Mouse (Mus musculus) frontal cortex, postnatal 25 days (tissue): ENCODE measurements at regions not wholly inside any gene's neighbourhood (a gene's known extent, or its start where the extent isn't known, plus 50 kb on each side); places are given as distances from the start of the nearest gene placed in this dataset.

ENCODE experiments used
- DNase-seq, 2 experiments: peaks; one replicate each; pipeline ENCODE4 v3.0.0; 2022; ENCODE audit warnings: low spot score in 2 of 2

DNA sequence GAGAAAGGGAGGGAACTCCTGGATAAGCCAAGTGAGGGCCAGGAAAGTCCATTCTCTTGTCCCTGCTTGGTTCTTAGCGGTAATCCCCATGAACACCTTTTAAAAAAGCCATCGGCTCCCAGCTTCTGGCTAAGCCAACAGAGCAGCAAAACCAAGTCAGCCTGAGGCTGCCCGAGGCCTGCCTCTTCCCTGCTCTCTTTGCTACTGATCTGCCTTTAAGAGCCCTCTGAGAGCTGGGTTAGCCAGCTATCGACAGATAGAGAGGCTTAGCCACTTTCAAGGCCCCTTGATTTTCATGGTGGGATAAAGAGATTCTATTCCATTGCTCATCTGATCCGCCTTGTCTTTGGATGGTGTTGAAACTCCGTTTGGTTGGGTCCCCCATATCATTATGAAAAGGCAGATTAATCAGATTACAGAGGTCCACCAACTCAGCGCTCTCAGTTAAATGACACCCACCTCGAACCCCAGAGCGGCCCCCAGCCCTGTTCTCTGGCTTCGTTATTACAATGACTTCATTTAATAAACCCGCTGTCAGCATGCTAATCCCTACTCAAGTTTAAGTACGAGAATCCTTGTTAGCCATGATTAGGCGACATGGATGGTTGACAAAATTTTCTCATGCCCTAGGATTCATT, 66.1 kb downstream of the Slc4a3 start:
- DNase-seq: no peak

DNA sequence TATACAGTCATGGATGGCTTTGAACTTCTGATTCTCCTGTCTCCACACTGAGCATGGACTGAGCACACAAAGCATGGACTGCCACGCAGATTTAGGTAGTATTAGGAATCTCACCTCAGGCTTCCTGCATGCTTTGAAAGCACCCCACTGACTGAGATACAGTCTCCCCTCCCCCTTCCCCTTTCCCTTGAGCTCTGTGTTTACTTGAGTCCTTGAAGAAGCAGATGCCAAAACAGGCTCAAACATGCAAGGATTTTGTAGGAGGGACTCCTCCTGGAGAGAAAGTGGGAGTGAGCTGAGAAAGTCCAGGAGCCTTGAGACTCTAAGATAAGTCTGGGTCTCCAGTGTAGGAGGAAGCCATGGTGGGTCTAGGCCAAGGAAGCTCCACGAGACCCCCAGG, 67.1 kb downstream of the Slc4a3 start:
- DNase-seq: no peak

DNA sequence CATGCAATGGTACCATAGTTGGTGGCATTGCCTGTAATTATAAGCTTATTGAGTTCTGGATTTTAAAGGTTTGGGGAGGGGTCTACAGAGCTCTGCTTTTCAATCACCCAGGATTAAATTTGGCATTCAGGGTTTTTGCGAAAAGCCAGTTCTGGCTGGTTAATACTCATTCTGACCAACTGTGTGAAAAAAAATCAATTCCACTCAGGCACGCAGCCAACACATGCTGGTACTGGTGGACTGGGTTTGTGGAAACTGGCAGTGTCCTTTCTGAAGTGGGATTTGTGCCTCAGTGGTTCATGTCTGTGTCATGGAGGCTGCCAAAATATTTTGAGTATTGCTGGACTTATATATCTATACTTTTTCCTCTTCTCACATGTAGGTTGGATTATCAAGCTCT, 70.9 kb downstream of the Slc4a3 start:
- DNase-seq: no peak

DNA sequence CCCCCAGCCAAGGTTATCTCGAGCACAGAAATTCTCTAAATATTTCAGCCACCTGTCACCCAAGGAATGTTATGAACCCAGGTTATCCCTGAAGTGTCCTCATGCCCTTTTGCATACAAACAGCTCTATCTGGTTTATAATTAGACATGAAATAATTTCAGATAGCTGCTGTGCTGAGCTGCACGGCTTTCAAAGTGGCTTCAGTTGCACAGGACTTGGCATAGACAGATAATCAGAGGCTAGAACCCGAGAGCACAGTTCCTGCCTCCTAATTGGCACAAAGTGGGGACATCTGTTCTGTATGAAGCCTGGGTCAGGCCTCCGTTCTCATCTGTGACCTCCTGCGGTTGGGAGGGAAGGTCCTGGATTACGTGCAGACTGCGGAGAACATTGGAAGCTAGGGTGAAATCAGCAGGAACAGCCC, 72.3 kb downstream of the Slc4a3 start:
- DNase-seq: no peak

DNA sequence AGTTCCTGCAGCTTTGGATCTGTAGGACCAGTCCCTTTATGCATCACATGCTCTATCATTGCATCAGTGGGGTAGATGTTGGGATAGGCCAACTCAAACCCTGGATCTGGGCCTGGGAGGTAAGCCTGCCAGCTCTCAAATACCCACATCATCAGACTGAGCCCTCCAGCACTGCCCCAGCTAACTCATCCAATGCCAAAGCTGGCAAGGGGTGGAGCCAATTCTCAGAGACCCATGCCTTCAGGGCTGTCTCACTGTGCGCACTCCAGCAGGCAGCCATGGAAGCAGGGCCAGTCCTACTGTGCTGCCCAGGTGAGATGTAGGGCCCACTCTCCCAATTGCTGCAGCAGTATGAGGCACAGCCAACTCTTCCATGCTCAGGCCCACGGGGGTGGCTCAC, 84.2 kb downstream of the Slc4a3 start:
- no peak for DNase-seq

DNA sequence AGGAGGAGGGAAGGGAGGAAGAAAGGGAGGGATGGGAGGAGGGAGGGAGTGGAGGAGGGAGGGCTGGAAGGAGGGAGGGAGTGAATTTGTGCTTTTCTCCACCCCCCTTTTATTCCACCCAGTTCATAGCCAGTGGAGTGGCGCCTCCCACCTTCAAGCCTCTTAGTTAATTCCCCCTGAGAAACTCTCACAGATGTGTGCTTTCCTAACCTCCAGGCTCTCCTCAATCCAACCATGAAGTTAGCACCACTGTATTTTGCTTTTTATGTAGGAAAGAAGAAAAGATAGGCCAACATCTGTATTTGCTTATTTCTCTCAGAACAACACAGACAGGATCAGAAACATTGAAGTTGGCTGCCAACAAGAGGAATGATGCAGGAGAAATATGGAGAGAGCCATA, 85.7 kb downstream of the Slc4a3 start:
- no peak for DNase-seq

DNA sequence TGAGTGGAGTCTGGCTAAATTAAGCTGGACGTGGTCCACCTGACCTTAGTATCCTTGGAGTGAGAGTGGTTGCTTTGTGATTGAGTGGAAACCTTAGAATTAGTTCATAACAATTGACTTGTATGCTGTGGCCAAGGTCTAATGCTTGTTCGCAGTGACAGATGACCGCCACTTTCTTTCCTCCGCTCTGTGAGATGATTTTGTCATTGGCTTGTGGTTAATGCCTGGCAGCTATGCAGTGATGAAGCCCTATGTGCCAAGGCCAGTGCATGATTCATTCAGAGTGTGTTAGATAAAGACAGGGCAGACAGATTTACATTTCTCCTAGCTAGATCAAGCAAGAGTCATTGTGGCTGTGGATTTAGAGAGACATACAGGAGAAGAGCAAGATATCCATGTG, 89.5 kb downstream of the Slc4a3 start:
- DNase-seq: no peak

DNA sequence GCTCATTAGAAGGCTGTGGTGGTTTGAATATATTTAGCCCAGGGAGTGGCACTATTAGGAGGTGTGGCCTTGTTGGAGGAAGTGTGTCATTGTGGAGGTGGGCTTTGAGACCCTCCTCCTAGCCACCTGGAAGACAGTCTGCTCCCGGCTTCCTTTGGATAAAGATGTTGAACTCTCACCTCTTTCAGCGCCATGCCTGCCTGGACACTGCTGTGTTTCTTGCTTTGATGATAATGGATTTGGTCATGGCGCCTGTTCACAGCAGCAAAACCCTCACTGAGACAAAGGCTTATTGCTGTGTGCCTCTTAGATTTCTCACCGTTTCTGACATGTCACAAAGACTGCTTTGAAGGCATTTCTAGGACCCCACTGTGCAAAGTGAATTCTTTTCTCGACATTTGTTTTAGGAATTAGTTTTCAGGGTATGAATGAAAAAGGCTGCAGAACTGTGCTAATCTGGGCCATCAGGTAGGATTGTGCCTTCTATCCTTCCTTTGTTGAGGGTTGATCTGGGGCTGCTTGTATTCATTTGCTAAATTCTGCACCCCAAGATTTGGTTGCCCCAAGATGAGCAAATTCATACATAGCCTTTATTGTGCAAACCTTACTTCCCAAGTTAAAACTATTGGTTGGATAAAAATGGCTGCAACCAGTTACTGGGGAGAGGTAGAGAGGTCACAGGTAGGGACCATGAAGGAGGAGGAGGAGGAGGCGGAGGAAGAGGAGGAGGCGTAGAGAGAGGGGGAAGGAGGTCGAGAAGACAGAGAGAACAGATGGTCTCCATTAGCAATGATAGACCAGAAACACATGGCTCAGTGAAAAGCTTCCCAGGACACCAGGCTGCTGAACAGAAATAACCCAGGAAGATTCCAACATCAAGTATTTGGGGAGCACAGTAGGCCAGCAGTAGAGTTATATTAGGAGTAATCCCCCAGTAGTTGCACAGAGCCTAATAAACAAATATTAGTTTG, 93.2 kb downstream of the Slc4a3 start:
- DNase-seq: no peak

DNA sequence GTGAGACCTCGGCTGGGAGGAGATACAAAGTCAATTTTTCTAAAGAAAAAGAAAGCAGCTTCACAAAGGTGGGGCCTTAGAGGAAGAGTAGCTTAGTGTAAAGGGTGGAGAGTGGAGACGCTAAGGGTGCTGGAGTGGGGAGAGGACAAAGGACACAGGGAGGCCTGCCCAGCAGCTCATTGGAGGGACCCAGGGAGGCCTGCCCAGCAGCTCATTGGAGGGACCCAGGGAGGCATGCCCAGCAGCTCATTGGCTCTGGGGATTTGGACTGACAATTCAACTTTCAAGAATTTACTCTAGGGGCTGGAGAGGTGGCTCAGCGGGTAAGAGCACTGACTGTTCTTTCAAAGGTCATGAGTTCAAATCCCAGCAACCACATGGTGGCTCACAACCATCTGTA, 96.4 kb downstream of the Slc4a3 start:
- no peak for DNase-seq

DNA sequence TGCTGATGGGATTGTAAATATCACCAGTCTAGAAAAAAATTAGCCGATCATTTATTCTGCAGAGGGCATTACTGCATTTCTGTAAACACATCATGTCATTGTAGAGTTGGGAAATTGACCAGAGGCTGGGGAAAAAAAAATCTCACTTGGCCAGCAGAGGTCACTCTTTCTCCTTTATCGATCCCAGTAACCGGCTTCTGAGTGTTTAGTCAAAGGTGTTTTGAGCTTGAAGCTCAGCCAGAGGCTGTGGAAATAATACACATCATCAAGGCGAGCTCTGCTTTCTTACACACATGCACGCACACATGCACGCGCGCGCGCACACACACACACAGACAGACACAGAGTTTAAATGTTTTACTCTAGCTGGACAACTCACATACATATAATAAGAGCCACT, 106.5 kb downstream of the Slc4a3 start:
- DNase-seq: peak; percentile 70 to 71

DNA sequence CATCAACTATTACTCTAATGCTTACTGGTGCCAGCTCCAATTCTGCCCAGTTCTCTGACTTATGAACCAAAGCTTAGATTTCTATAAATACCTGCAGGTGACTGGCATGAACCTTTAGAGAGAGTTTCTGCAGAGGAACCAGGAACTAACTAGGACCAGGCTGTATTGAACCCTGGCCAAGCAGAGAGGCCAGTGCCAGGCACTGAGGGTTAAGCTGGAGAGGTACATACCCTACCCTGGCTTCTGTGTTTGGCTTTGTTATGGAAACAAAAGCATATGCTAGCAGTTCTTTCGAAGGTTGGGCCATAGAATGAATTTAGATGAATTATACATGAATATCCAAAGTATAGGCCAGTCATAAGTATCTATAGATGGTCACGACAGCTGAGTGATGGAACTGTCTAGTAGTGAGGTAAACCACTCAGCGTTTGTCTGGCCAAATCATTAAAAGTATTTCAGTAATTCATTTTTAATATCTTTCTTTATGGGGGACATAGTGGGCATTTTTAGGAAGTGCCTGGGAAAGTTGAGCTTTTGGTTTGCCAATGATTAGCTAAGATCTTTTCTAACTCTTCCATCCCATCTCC, 107.0 kb downstream of the Slc4a3 start:
- DNase-seq: no peak

DNA sequence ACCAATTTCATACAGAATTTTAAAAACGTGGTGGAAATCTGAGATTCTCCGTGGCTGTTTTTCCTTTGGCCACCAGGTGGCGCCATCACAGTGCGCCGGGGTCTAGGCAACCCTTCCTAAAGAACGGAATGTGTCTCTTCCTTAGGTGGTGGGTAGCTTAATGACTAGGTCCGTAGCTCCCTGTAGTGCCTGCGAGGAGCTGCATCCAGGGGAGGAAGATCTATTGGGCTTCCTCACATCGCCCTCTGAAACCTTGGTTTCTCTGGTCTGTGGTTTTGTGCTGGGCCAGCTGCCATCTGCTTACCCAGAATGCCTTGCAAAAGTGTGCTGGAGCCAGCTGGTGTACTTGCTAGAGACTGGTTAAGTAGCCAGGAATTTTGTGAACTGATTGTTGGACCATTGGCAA, 107.6 kb downstream of the Slc4a3 start:
- peak; percentile 63 to 64 for DNase-seq

DNA sequence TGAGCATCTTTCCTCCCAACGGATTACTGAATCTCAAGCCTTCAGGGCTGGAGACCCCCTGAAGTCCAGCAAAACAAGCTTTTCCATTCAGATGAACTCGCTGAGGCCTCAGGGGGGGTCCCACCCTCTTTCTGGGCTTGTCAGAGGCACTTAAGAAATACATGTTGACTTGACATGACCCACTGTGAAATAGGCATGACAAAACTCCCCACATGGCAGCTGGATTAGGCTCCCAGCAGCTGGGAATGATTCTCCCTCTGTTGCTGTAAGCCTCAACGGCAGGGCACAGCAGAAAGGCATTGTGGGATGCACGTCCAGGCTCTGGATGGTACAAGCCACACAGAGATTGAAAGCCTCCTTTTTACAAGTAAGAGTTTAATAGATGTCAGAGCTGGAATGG, 110.5 kb downstream of the Slc4a3 start:
- DNase-seq: no peak

DNA sequence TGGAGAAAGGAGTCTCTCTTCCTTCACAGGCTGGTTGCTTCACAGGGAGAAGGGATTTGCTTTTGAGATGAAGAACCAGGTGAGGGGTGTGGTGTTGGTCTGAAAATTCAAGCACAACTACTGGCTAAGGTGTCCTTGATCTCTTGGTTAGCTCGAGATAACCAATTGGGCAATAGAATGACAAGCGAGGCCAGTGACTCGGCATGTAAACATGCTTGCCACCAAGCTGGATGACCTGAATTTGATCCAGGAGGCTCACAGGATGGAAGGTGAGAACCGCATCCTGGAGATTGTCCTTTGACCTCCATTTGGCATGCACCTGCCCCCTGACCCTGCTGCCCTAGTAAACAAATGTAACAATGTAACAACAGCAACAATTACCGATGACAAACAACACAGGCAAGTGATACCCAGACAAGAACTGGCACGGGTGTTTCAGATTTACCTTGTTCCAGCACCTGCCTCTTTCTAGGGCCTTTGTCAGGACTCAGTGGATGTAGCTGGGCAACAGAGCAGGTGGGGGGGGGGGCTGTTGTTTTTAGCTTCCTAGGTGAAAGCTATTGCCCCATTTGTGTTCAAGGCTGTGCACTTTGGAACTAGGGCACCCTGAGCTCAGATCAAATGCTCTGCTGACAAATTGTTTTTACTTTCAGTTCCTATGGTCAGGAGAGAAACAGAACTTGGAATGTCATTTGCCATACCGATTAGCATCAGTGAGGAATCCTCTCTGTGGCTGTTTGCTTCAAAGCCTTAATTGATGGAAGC, 114.5 kb downstream of the Slc4a3 start:
- no peak for DNase-seq

DNA sequence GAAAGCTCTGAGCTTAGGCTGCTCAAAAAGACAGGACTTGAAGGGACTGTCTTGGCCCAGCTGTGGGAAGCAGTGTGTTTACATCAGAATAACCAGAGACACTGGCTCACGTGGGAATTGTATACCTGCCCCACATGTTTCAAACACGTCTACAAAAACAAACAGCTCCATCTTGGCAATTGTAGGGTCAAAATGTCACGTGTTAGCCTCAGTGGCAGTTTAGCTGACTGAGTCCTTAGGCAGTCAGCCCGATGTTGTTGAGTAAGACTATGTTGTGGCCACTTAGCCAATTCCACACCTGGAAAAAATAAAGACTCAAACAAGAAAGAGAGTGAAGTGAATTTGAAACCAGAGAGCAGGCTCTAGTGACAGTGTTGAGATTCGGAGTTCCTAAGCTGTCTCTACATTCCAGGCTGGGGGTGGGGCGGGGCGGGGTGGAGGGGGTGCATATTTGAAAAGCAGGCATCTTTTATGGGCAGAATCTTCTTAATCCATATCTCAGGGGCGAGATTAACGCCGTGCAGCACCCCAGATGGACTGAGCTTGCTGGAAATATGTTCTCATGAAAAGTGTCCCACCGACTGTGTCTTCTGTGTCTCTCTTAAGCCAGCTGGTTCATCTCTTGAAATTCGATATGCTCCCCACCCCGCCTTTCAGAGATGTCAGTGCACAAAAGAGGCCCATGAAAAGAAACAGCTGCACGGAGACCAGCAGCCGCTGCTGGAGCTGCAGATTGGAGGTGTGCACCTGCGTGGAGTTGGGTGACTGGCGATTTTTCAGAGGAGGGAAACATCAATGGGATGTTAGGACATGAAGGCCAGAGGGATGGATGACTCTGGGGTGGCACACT, 116.3 kb downstream of the Slc4a3 start:
- no peak for DNase-seq

DNA sequence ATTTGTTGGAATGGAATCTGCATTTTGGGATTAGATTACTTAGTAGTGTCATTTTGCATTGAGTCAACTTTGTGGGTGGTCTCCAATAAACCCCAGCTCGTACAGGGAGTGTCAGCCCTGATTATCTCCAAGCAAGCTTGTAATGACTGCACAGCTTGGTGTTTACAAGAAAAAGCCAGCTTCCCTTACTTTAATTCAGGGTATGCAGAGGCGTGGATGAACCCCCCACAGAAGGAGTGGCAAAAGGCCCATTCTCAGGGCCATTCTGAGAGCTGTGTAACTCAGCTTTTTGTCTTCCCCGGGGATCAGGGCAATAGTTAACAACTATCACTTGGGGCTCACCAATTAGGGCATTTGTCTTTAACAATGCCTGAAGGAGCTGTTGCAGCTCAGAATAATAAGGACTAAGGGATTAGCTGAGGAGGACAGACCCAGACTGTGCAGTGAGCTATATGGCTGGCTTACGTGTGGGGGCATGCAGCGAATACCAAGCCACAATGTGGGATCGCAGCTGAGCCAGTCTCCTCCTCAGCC, 121.7 kb downstream of the Slc4a3 start:
- no peak for DNase-seq

DNA sequence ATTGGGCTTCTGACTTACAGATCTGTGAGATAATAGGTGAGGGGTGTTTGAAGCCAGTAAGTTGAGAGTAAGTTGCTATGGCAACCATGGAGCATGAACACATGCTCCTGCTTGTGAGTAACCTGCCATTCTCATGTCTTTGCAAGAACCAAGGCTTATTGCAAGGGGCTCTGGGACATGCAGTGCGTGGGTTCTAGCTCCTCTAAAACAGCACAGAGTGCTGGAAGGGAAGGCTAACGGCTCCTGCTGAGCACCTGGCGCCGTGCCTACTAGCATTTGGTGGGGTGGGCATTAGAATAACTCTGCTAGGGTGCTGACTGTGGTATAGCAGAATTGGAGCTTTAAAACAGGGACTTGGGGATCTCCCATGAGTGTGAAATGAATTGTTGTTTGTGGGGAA, 130.2 kb downstream of the Slc4a3 start:
- DNase-seq: no peak

DNA sequence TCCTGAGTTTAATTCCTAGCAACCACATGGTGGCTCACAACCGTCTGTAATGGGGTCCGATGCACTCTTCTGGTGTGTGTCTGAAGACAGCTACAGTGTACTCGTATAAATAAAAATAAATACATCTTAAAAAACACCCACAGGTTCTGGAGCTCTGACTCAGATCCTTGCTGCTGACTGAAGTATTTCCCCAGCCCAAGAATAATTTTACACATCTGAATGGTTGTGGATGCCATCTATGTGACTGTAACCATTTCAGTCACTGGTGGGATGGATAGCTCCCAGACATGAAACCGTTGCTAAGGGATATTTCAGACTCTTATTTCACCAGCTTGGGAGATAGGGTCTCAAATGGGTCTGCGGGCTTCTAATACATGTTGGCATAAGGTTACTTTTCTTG, 131.6 kb downstream of the Slc4a3 start:
- no peak for DNase-seq

DNA sequence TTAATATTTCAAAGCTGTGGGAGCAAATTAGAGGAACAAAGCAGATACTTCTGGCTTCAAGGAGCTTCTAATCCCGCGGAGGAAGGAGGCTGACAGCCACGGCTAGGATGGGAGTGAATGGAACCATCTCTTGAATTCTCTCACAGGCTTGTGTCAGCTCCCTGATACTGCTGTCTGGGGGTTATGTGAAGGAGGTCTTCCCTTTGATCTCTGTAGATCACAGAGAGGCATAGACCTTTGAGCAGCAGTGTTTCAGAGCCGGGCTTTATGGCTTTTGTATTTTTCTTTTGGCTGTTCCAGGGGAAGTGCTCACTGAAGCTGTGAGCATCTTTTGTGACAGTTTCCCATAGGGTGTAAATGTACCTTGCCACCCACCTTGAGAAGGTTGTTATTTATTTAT, 132.2 kb downstream of the Slc4a3 start:
- DNase-seq: no peak

DNA sequence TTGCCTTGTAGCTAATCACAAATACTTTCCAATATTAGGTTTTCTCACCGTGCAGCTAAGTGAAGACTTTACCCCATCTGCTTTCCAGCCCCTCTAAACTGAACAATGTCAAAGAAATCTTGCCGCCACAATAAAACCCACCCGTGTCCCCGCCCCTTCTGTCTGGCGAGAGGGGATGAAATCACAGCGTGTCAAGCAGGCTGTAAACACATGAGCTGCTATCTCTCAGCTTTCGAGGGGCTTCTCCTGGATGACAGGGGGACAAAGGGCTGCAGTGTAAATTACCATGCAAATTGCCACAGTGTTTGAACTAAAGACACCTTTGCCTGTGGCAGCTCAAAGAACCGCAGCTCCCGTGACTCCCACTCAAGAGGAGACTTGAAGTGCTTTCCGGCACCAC, 134.3 kb downstream of the Slc4a3 start:
- DNase-seq: no peak

DNA sequence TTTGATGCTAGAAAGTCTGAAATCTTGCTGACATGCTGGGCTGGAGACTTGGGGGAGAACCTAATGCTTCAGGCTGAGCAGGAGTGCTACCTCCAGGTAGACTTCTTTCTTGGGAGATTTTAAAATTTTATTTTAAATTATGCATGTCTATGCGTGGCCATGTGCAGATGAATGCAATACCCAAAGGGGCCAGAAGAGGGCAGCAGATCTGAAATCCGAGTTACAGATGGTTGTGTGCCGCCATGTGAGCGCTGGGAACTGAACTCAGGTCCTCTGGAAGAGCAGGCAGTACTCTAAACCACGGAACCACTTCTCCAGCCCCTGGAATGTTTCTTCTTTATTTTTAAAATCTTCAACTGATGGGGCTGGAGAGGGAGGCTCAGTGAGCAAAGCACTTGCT, 135.8 kb downstream of the Slc4a3 start:
- DNase-seq: no peak
